Mouse (Mus musculus) spleen, adult 2 months (tissue): ENCODE measurements around the gene Fgfr2.

Experiments used
- CTCF ChIP-seq: fragments of 200-500 bp; IDR thresholded peaks from 2 replicates; pipeline ENCODE4 v1.5.1; 2011; ENCODE audit warnings: mild to moderate bottlenecking, inconsistent platforms; ENCODE audit not compliant: insufficient read depth, insufficient read length, insufficient replicate concordance; ENCODE audit errors: extremely low read depth
- POLR2A ChIP-seq: fragments of 200-500 bp; IDR thresholded peaks from 2 replicates; pipeline ENCODE4 v1.6.1; 2011; ENCODE audit warnings: low read depth, low read length, inconsistent platforms

DNA sequence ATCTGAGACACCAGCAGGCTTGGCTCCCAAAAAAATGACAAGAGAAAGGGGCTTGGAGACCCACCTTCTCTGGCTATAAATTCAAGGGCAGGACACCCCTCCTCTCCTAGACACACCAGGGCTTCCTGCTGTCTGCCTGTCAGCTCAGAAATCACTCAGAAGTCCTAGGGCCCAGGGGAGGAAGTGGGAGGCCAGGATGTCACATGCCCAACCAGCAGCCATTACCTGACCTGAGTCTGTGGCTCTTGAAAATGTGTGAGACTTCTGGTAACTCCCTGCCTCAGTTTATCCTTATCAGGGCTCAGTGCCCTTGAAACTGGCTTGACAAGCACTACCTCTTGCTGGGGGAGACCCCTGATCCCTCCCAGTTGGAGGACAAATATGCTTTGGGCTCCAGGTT, 423.5 kb downstream of the Fgfr2 start:
- TF ChIP-seq CTCF (no peak), POLR2A (no peak)
